Comparison of ENCODE assay signal across 1 mouse cellular context in genomic region chr10:117299901-117300520, GRCm38 (mm10).
TF ChIP-seq lines count a peak whose summit lies in the region.

No protein-coding gene starts in this region.

TF ChIP-seq in MEL, 35 proteins besides CTCF, POLR2A, EP300 and RAD21 (continued from another document):
- TF ChIP-seq TBP (IDR thresholded peaks at IDR 0.05; ENCODE audit: low read depth, low read length): no peak
- peak; percentile 78; the same call in 1 of the 2 replicates for TF ChIP-seq TCF12 (IDR thresholded peaks at IDR 0.05; ENCODE audit: low read depth, low read length)
- TF ChIP-seq GABPA (IDR thresholded peaks at IDR 0.05; ENCODE audit: low read depth, low read length): no peak
- TF ChIP-seq ELF1 (IDR thresholded peaks at IDR 0.05; ENCODE audit: low read depth, low read length): no peak
- no peak for TF ChIP-seq UBTF (IDR thresholded peaks at IDR 0.05; ENCODE audit: borderline replicate concordance, insufficient read depth, low read depth, low read length)
- TF ChIP-seq POLR2AphosphoS2 (IDR thresholded peaks at IDR 0.05; ENCODE audit: low read length): no peak
- TF ChIP-seq GATA1 (IDR thresholded peaks at IDR 0.05; ENCODE audit: low read depth, low read length): peak; percentile 41
- no peak for TF ChIP-seq USF1 (IDR thresholded peaks at IDR 0.05; ENCODE audit: low read depth, low read length)
